Mouse (Mus musculus) lung, postnatal 0 days (tissue): Measurements from ENCODE around the gene Grhl3. TPM values are rescaled to one million over a fixed set of nuclear protein-coding genes. Genes with fewer than 3 reads are reported as not detected.
A peak's percentile ranks its signal among the peaks of the same experiment; 100 is the strongest.

ENCODE experiments used
- ATAC-seq: fragments of 200-750 bp; cut with Nextera tagmentation; 2 replicates; pipeline ENCODE4 v1.8.0; 2017; ENCODE audit warnings: moderate library complexity
- DNase-seq: peaks from one replicate; pipeline ENCODE4 v3.0.0-alpha.2; 2016; ENCODE audit warnings: low spot score
- H3K27ac ChIP-seq: fragments of 300-500 bp; sonication (generic); 2 replicates; pipeline ENCODE4 v1.5.1; 2014; ENCODE audit warnings: antibody characterized with exemption, mild to moderate bottlenecking, low read length, mixed read lengths
- H3K27me3 ChIP-seq: fragments of 300-500 bp; sonication (generic); replicated peaks from 2 replicates; pipeline ENCODE4 v1.6.1; 2014; ENCODE audit warnings: low read length, mixed read lengths; ENCODE audit not compliant: insufficient read depth
- H3K36me3 ChIP-seq: fragments of 300-500 bp; sonication (generic); 2 replicates; pipeline ENCODE4 v1.6.1; 2014; ENCODE audit warnings: low read length, mixed read lengths; ENCODE audit not compliant: insufficient read depth
- H3K4me1 ChIP-seq: fragments of 300-500 bp; sonication (generic); 2 replicates; pipeline ENCODE4 v1.6.1; 2014; ENCODE audit warnings: antibody characterized with exemption, low read depth, low read length, mixed read lengths; ENCODE audit not compliant: insufficient read depth
- H3K4me2 ChIP-seq: fragments of 300-500 bp; sonication (generic); replicated peaks from 2 replicates; pipeline ENCODE4 v1.6.1; 2014; ENCODE audit warnings: low read depth, mild to moderate bottlenecking, low read length, moderate library complexity, mixed read lengths
- H3K4me3 ChIP-seq: fragments of 300-500 bp; sonication (generic); 2 replicates; pipeline ENCODE4 v1.5.1; 2014; ENCODE audit warnings: low read depth, low read length
- H3K9ac ChIP-seq: fragments of 300-500 bp; sonication (generic); replicated peaks from 2 replicates; pipeline ENCODE4 v1.6.1; 2014; ENCODE audit warnings: low read depth, mild to moderate bottlenecking
- H3K9me3 ChIP-seq: fragments of 300-500 bp; sonication (generic); 2 replicates; pipeline ENCODE4 v1.6.1; 2016; ENCODE audit warnings: low read length, mixed read lengths
- CTCF ChIP-seq: IDR thresholded peaks from 2 replicates; pipeline ENCODE4 v1.5.1; 2016; ENCODE audit warnings: antibody characterized with exemption, mild to moderate bottlenecking
- EP300 ChIP-seq: IDR thresholded peaks from 2 replicates; pipeline ENCODE4 v1.6.1; 2016; ENCODE audit warnings: antibody characterized with exemption, mild to moderate bottlenecking, control low read depth
- WGBS: fragments of 180-500 bp; shearing (Covaris S2); extraction: QIAGEN DNeasy Blood & Tissue Kit; methylation state at CpG from one replicate; pipeline ENCODE4 v1.1.7; 2014; 5-methylcytosine and 5-hydroxymethylcytosine counted together
- microRNA-seq: library from miRNA; unstranded; fragments of <30 nt; microRNA quantifications from one replicate; pipeline ENCODE4, GENCODE M21; 2016
- polyA plus RNA-seq: library from polyadenylated mRNA; unstranded; fragments of >200 nt; fragmentation: Nextera tagmentation; extraction: Ambion mirVana; gene quantifications from 2 replicates; pipeline ENCODE4 v1.2.1, GENCODE M21; 2015

Gene Grhl3
- polyA plus RNA-seq, 1 experiment from 2014 or later, result 1.5 TPM

DNA sequence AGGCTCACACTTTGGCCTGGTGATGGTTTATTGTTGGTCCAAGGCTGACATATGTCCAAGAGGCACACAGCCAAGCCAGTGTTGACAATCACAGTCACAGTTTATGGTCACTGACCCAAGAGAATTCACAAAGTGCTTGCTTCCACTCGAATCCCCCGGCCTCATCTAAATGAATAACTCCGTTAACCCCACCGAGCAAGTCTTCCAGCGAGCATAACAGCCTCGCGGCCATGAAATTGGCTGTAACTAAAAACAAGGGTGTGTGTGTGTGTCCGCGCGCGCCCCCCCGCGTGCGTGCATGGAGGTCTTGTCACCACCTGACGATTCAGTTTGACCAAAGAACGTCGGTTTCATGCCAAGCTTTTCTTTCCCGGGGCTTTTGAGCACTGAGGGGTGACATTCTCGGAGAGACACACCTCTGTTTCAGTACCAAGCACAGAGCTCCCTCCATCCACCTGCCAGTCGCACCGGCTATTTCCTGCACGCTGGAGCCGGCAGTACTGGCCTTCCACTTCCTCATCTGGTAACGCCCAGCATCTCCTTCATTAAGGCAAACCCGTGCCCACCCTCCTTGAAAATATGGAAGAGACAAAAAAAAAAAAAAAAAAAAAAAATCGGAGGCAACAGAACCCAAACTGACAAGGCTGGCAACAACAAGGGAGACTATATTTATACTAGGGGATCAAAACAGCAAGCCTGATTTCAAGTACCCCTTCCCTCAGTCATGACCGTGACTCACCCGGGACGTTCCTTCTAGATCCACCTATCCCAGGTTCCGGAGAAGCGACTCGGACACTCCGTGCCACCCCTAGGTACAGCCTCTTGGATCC is 79.5 kb downstream of the Grhl3 start:
- DNase-seq (peak; percentile 48), ATAC-seq (peak; percentile 44)
- WGBS, result 2% methylated on average over 33 of the region's 33 CpGs
- Histone ChIP-seq H3K27me3 (no peaks in the 10 kb centered on the region), H3K27ac (peak overlapping the region; percentile 78), H3K9me3 (no peaks in the 10 kb centered on the region), H3K4me1 (no peaks in the 10 kb centered on the region; the same call in 1 of the 2 replicates), H3K4me3 (peak overlapping the region; percentile 55), H3K4me2 (peak overlapping the region; percentile 95), H3K36me3 (0 out of 2 replicates have a peak, but pooled peaks cover 12% of the 10 kb centered on the region), H3K9ac (0 out of 2 replicates have a peak overlapping the region, but pooled peaks have one; percentile 29)
- TF ChIP-seq EP300 (peak; percentile 72; the same call in 1 of the 2 replicates), CTCF (peak; percentile 48)

DNA sequence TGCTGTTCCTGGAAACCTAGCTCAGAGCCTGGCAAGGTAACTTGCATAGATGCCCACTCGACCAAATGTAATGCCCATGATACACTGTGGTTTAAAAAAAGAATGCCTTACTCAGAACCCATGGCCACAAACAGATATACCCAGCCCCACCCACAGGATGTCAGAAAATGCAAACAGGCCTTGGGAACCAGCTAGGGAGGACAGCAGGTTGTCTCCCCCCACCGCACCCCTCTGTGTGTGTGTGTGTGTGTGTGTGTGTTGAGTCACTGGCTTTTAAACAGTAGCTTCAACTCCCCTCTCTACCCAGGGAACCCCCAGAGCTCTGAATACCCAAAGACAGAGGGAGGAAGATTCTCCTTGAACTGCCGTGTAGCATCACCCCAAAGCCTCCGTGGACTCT is 80.2 kb downstream of the Grhl3 start:
- TF ChIP-seq EP300, result peak; percentile 20; the same call in 1 of the 2 replicates
- TF ChIP-seq CTCF, result no peak
- Histone ChIP-seq H3K27ac (peak overlapping the region; percentile 78), H3K4me3 (peak overlapping the region; percentile 55; the same call in 1 of the 2 replicates), H3K9ac (0 out of 2 replicates have a peak overlapping the region, but pooled peaks have one; percentile 29), H3K4me1 (no peaks in the 10 kb centered on the region; the same call in 1 of the 2 replicates), H3K36me3 (0 out of 2 replicates have a peak, but pooled peaks cover 12% of the 10 kb centered on the region), H3K27me3 (no peaks in the 10 kb centered on the region), H3K9me3 (no peaks in the 10 kb centered on the region), H3K4me2 (peak overlapping the region; percentile 95)
- DNase-seq (no peak), ATAC-seq (no peak)
- WGBS, result 43% methylated on average over 4 of the region's 4 CpGs

Small RNA genes within 50 kb of the gene (microRNA-seq; reads per million reads assigned to microRNA genes)
- gene Gm25317, result not detected

Other genes with a start within 250 kb of the Grhl3 start
- 108 and 116 TPM in 2 replicates for gene Srrm1, start 220.3 kb downstream of the Grhl3 start, polyA plus RNA-seq
- 0.90 and 1.5 TPM in 2 replicates for gene Ncmap, start 175.4 kb downstream of the Grhl3 start, polyA plus RNA-seq
- 12.6 and 12.7 TPM in 2 replicates for gene Rcan3, start 139.8 kb downstream of the Grhl3 start, polyA plus RNA-seq
- 0.83 and 0.85 TPM in 2 replicates for gene Stpg1, start 78.8 kb downstream of the Grhl3 start, polyA plus RNA-seq
- gene Nipal3, start 78.6 kb downstream of the Grhl3 start, polyA plus RNA-seq, result 9.7 and 12.0 TPM in 2 replicates
- gene Ifnlr1, start 112.7 kb upstream of the Grhl3 start, polyA plus RNA-seq, result 2.7 and 3.7 TPM in 2 replicates
- gene Il22ra1, start 154.5 kb upstream of the Grhl3 start, polyA plus RNA-seq, result not detected in 2 replicates
- gene Myom3, start 186.1 kb upstream of the Grhl3 start, polyA plus RNA-seq, result 3.0 and 3.3 TPM in 2 replicates